Mouse (Mus musculus) myocyte (in vitro differentiated cells): ENCODE data around the gene Ccdc27.

Source experiments
- MAX ChIP-seq: IDR thresholded peaks from one replicate; pipeline ENCODE4 v1.6.1; 2011; ENCODE audit warnings: low read depth, mild to moderate bottlenecking, control low read depth
- MYOD1 ChIP-seq, 3 experiments: IDR thresholded peaks; one replicate each; pipeline ENCODE4 v1.6.1; 2011; ENCODE audit warnings: control low read depth in 2 of 3, low read depth in 2 of 3, mild to moderate bottlenecking in 2 of 3, moderate library complexity in 1 of 3; ENCODE audit not compliant: insufficient read length in 2 of 3, control insufficient read depth in 1 of 3
- POLR2A ChIP-seq: IDR thresholded peaks from one replicate; pipeline ENCODE4 v1.6.1; 2011; ENCODE audit warnings: low read depth, mild to moderate bottlenecking, control low read depth, moderate library complexity; ENCODE audit not compliant: insufficient read length
- TCF12 ChIP-seq: IDR thresholded peaks from one replicate; pipeline ENCODE4 v1.6.1; 2011; ENCODE audit warnings: mild to moderate bottlenecking, control low read depth; ENCODE audit not compliant: poor library complexity, insufficient read depth, severe bottlenecking

GRCm38 (mm10) chr4:154056661-154057060 is 14.2 kb upstream of the Ccdc27 start:
- TF ChIP-seq POLR2A: no peak
- no peak for TF ChIP-seq MAX
- TF ChIP-seq TCF12: no peak
- no peak for TF ChIP-seq MYOD1 (IDR thresholded peaks at IDR 0.05; ENCODE audit: control insufficient read depth in 1 of 3, insufficient read length in 2 of 3, low read depth in 2 of 3)
